Mouse (Mus musculus) spleen, adult 2 months (tissue): Measurements from ENCODE around the gene Rfpl4. TPM values are rescaled to one million over a fixed set of nuclear protein-coding genes. Genes with fewer than 3 reads are reported as not detected.
A peak's percentile ranks its signal among the peaks of the same experiment; 100 is the strongest.

Experiments
- DNase-seq, 2 experiments: peaks; one replicate each; pipeline versions ENCODE4 v3.0.0 to v3.0.0-alpha.2; 2012 to 2021; ENCODE audit warnings: low spot score in 2 of 2, low read depth in 1 of 2
- H3K27ac ChIP-seq: fragments of 200-500 bp; 2 replicates; pipeline ENCODE4 v1.5.1; 2012; ENCODE audit warnings: low read length, inconsistent platforms; ENCODE audit not compliant: insufficient read depth
- H3K27me3 ChIP-seq: fragments of 200-500 bp; 2 replicates; pipeline ENCODE4 v1.6.1; 2012; ENCODE audit warnings: mild to moderate bottlenecking, moderate library complexity, low read length, inconsistent platforms; ENCODE audit not compliant: control insufficient read depth, insufficient read depth
- H3K36me3 ChIP-seq: fragments of 200-500 bp; 2 replicates; pipeline ENCODE4 v1.6.1; 2012; ENCODE audit warnings: mild to moderate bottlenecking, low read length, inconsistent platforms; ENCODE audit not compliant: control insufficient read depth, insufficient read depth
- H3K4me1 ChIP-seq: fragments of 200-500 bp; 2 replicates; pipeline ENCODE4 v1.6.1; 2011; ENCODE audit warnings: inconsistent platforms; ENCODE audit not compliant: control insufficient read depth, insufficient read depth, insufficient read length
- H3K4me3 ChIP-seq: fragments of 200-500 bp; 2 replicates; pipeline ENCODE4 v1.5.1; 2011; ENCODE audit warnings: mild to moderate bottlenecking, inconsistent platforms; ENCODE audit not compliant: insufficient read depth, insufficient read length; ENCODE audit errors: extremely low read depth
- CTCF ChIP-seq: fragments of 200-500 bp; IDR thresholded peaks from 2 replicates; pipeline ENCODE4 v1.5.1; 2011; ENCODE audit warnings: mild to moderate bottlenecking, inconsistent platforms; ENCODE audit not compliant: insufficient read depth, insufficient read length, insufficient replicate concordance; ENCODE audit errors: extremely low read depth
- POLR2A ChIP-seq: fragments of 200-500 bp; IDR thresholded peaks from 2 replicates; pipeline ENCODE4 v1.6.1; 2011; ENCODE audit warnings: low read depth, low read length, inconsistent platforms
- WGBS: fragments of 180-500 bp; shearing (Covaris S2); methylation state at CpG from one replicate; pipeline ENCODE4 v1.1.7; 2018; 5-methylcytosine and 5-hydroxymethylcytosine counted together
- polyA plus RNA-seq: library from polyadenylated mRNA; depleted of rRNA; stranded (reverse); fragments of >200 nt; gene quantifications from 2 replicates; pipeline ENCODE4 v1.2.3, GENCODE M21; 2012

Gene Rfpl4
- polyA plus RNA-seq, 1 experiment, result not detected

- no peak for DNase-seq
- H3K27me3 ChIP-seq, result no peaks in the 10 kb centered on the region
- peaks cover 10% of the 10 kb centered on the region for H3K36me3 ChIP-seq
- peak overlapping the region; percentile 69 for H3K27ac ChIP-seq
- WGBS, result 75% methylated on average over 2 of the region's 2 CpGs
- TF ChIP-seq CTCF (no peak), POLR2A (no peak)
- H3K4me1 ChIP-seq, result peaks cover 26% of the 10 kb centered on the region; the same call in 1 of the 2 replicates
- no peak overlapping the region for H3K4me3 ChIP-seq
These were observed 14.2 kb downstream of the Rfpl4 start for GRCm38 (mm10) chr7:5102564-5102963.

- WGBS, result 8% methylated on average over 10 of the region's 10 CpGs
- H3K4me3 ChIP-seq, result peak overlapping the region; percentile 39; the same call in 1 of the 2 replicates
These were observed 15.6 kb downstream of the Rfpl4 start for GRCm38 (mm10) chr7:5101066-5101663.

DNA sequence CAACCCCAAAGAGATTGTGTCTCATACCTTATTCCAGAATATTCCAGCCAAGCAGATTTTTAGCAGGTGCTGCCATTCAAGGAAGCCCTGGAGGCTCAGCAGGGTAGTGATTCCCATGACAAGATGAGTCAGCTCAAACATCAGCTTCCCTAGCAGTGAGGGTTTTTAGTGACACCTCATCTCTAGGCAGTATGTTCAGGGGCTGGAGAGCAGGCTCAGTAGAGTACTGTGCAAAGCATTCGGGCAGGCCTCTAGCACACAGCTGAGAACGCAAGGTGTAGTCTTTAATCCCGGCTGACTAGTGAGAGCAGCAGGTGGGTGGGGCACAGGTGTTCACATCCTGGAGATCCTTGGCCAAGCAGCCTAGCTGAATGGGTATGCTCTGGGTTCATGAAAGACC lies 17.0 kb downstream of the Rfpl4 start:
- H3K4me1 ChIP-seq, result peaks cover 26% of the 10 kb centered on the region; the same call in 1 of the 2 replicates
- no peaks in the 10 kb centered on the region for H3K27me3 ChIP-seq
- peaks cover 33% of the 10 kb centered on the region for H3K36me3 ChIP-seq
- peak overlapping the region; percentile 48; the same call in 1 of the 2 replicates for H3K27ac ChIP-seq
- WGBS, result 88% methylated on average over 3 of the region's 3 CpGs
- TF ChIP-seq CTCF (no peak), POLR2A (no peak)
- no peak for DNase-seq
- no peak overlapping the region for H3K4me3 ChIP-seq

More at GRCm38 (mm10) chr7:5101066-5101663, 15.6 kb downstream of the Rfpl4 start:
- peaks cover 20% of the 10 kb centered on the region for H3K36me3 ChIP-seq
- peak overlapping the region; percentile 70 for H3K27ac ChIP-seq
- DNase-seq, result peak; percentile 57 to 60
- no peaks in the 10 kb centered on the region for H3K27me3 ChIP-seq
- peaks cover 26% of the 10 kb centered on the region; the same call in 1 of the 2 replicates for H3K4me1 ChIP-seq
- no peak for TF ChIP-seq CTCF
- no peak for TF ChIP-seq POLR2A

DNA sequence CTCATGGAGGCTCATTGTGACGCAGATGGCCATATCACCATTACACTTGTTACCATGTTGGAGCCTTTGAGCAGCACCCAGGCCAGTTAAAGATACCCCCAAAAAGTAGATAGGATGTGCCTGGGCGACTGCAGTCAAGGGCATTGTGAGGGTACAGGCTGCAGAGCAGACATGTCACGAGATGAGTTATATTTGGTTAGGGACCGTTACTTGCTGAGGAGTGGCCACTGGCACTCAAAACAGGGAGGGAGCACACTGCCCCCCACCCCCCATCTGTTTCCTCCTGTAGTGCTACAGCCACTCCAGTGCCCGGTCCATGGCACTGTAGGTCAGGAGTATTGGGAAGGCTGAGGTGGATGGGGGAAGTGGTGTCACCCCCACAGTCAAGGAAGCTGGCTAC lies 18.0 kb downstream of the Rfpl4 start:
- no peak for DNase-seq
- WGBS, result 86% methylated on average over 5 of the region's 5 CpGs
- peaks cover 38% of the 10 kb centered on the region for H3K36me3 ChIP-seq
- no peak overlapping the region for H3K27ac ChIP-seq
- no peak for TF ChIP-seq POLR2A
- TF ChIP-seq CTCF, result no peak
- H3K4me1 ChIP-seq, result peaks cover 26% of the 10 kb centered on the region; the same call in 1 of the 2 replicates
- H3K27me3 ChIP-seq, result no peaks in the 10 kb centered on the region
- no peak overlapping the region for H3K4me3 ChIP-seq

GRCm38 (mm10) chr7:5092831-5093510 lies 23.8 kb downstream of the Rfpl4 start:
- Histone ChIP-seq H3K4me1 (no peaks in the 10 kb centered on the region), H3K27ac (no peak overlapping the region), H3K27me3 (no peaks in the 10 kb centered on the region), H3K36me3 (peaks cover 65% of the 10 kb centered on the region), H3K4me3 (no peak overlapping the region)
- DNase-seq, result no peak
- no peak for TF ChIP-seq POLR2A
- TF ChIP-seq CTCF, result no peak
- WGBS, result 88% methylated on average over 21 of the region's 21 CpGs

DNA sequence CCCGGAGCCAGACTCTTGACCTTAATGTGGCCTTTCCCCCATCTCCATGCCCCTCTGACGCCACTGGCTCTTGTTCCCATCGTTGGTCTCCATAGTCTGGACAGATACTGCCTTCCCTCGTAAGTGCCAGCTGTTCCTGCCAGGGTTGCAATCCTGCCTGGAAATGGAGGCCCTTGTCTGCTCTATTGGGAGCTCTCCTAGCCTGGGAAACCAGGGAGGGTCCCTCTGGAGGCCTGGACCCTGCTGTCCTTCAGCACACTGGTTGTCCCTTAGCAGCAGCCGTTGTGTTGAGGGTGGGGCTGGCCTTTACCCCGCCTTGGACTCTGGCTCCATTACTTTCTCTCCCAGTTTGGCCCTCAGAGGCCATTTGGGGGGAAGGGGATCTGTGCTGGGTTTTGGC lies 24.4 kb downstream of the Rfpl4 start:
- Histone ChIP-seq H3K4me1 (no peaks in the 10 kb centered on the region; the same call in 1 of the 2 replicates), H3K36me3 (peaks cover 62% of the 10 kb centered on the region), H3K27ac (no peak overlapping the region), H3K27me3 (no peaks in the 10 kb centered on the region), H3K4me3 (no peak overlapping the region)
- WGBS, result 87% methylated on average over 6 of the region's 6 CpGs
- TF ChIP-seq CTCF (no peak), POLR2A (no peak)
- DNase-seq, result no peak
